Mouse (Mus musculus) brain, embryonic 14.5 days (tissue): ENCODE data around the gene Eml4. TPM values are rescaled to one million over a fixed set of nuclear protein-coding genes. Genes with fewer than 3 reads are reported as not detected.

Experiments used
- DNase-seq: peaks from one replicate; pipeline ENCODE4 v3.0.0-alpha.2; 2011; ENCODE audit warnings: low read depth
- CTCF ChIP-seq: fragments of 200-500 bp; IDR thresholded peaks from 2 replicates; pipeline ENCODE4 v1.5.1; 2012; ENCODE audit warnings: inconsistent platforms, mild to moderate bottlenecking, moderate library complexity, borderline replicate concordance; ENCODE audit not compliant: insufficient read depth, insufficient read length; ENCODE audit errors: extremely low read depth
- POLR2A ChIP-seq: fragments of 200-500 bp; IDR thresholded peaks from 2 replicates; pipeline ENCODE4 v1.6.1; 2012; ENCODE audit warnings: mild to moderate bottlenecking, inconsistent platforms, borderline replicate concordance; ENCODE audit not compliant: poor library complexity, insufficient read depth, insufficient read length, severe bottlenecking; ENCODE audit errors: extremely low read depth
- polyA plus RNA-seq: library from polyadenylated mRNA; depleted of rRNA; stranded (reverse); fragments of >200 nt; gene quantifications from 2 replicates; pipeline ENCODE4 v1.2.3, GENCODE M21; 2012

The Eml4 gene
- polyA plus RNA-seq, 1 experiment, result 56.1 TPM

DNA sequence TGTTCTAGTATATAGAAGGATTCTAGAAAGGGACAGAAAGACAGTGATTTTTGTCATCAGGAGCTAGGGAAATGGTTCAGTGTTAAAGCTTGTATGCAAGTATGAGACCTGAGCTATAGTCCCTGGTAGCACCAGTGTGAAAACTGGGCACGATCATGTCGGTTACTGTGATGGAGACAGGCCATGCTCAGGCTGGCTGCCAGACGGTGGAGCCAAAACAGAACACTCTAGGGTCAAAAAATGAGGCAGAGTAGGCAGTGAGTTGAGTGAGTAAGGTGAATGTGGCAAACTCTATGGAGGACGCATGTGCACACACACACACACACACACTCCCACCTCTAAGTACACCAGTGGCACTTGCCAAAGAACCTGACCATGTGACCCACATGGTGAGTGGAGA, 92.7 kb downstream of the Eml4 start:
- TF ChIP-seq POLR2A, result no peak
- no peak for TF ChIP-seq CTCF
- DNase-seq, result no peak

DNA sequence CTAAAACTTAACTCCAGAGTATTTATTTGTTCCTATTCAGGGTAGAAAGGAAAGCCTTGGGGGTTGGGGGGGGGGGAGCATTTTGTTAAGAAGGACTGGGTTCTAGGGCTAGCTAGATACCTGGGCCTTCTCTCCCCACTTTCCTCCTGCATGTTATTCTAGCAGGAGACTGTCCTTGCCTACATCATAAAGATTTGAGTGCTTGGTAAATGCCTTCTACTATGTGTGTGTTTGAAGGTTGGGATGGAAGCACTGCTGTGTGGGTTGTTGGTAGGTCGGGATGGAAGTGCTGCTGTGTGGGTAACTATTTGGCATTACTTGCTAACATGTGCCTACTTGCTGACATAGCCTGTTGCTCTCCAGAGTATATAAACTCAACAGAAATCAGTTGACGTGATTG, 98.9 kb downstream of the Eml4 start:
- TF ChIP-seq POLR2A, result no peak
- TF ChIP-seq CTCF, result no peak
- DNase-seq, result no peak

GRCm38 (mm10) chr17:83451367-83451766, 100.6 kb downstream of the Eml4 start:
- no peak for DNase-seq

DNA sequence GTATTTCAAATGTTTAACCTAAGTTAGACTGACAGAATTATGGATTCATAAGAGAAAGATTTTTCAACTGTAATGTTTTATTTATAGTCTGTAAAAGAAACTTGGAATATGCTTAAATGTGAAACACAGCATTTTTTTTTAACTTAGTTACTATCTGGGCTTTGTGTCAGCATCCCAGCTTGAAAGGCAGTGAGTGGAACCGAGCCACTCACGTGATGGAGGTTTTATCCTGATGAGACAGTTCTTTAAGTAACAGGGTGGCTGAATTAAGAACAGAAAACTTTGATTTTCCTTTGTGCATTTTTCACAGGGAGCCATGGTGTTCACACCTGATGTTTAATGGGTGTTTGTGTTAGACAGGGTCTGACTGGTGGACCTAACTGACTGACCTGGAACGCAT, 101.1 kb downstream of the Eml4 start:
- DNase-seq, result no peak
- no peak for TF ChIP-seq CTCF

More at GRCm38 (mm10) chr17:83451367-83451766, 100.6 kb downstream of the Eml4 start:
- no peak for TF ChIP-seq POLR2A
- TF ChIP-seq CTCF, result no peak

- DNase-seq, result no peak
- TF ChIP-seq POLR2A, result no peak
- no peak for TF ChIP-seq CTCF
Measured at GRCm38 (mm10) chr17:83452451-83452850, 101.7 kb downstream of the Eml4 start.

DNA sequence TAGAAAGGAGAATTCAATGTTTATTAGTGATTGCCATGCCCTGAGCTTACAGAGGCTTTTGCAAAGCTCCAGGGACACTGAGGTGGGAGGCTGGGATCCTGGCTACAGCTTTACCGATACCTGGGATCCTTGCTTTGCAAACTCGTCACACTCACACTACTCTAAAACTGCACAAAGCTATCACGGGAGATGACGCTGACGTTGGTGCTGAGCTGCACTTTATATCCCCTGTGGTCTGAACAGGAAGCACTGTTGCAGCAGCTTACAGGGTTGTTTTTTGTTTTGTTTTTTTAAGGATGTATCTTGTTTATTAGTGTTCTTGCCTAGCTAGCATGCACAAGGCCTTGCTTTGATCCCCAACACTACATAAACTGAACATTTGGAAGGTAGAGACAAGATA, 102.9 kb downstream of the Eml4 start:
- TF ChIP-seq CTCF (no peak), POLR2A (no peak)
- DNase-seq, result no peak

DNA sequence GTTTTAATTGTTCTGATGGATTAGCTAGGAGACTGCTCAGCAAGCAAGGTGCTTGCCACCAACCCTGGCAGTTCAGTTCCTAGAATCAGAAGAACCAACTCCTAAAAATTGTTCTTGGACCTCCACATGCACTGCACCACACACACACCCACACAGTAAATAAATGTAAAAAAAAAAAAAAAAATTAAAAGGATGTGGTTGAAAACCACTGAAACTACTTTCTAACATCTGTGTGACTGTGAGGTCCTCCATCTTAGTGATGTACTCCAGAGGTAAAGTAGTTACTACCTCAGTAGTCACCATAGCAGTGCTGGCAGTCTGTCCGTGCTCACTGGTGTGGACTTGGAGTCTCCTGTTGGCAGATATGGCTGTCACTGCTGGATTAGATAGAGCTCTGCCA, 106.5 kb downstream of the Eml4 start:
- TF ChIP-seq CTCF, result no peak
- TF ChIP-seq POLR2A, result no peak

GRCm38 (mm10) chr17:83465969-83466368, 115.2 kb downstream of the Eml4 start:
- DNase-seq, result no peak
- TF ChIP-seq POLR2A (no peak), CTCF (no peak)

More for the DNA sequence above, 106.5 kb downstream of the Eml4 start:
- no peak for DNase-seq

DNA sequence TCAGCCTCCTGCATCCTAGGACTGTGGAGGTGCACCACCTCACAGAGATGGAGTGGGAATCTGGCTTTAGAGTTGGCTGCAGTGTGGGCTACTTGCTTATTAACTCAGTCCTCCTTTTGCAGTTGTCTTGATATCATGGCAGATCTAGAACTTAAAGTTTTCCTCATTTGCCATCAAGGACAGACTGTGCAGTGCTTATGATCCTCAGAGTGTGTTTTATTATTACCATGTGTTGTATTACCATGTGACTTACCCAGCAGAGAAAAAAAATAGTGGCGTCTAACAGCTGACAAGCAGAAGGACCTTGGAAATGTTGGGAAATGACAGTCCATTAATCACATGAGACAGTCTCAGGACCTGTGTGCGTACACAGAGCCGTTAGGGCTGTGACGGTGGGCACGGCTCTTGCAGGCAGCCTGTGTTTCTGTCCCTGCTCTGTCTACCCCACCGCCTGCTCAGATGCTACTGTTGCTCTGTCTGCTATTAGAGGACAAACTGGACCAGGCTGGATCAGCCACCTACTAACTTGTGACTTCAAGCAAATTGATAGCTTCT, 116.0 kb downstream of the Eml4 start:
- peak; percentile 12 for DNase-seq
- TF ChIP-seq CTCF, result no peak
- no peak for TF ChIP-seq POLR2A

DNA sequence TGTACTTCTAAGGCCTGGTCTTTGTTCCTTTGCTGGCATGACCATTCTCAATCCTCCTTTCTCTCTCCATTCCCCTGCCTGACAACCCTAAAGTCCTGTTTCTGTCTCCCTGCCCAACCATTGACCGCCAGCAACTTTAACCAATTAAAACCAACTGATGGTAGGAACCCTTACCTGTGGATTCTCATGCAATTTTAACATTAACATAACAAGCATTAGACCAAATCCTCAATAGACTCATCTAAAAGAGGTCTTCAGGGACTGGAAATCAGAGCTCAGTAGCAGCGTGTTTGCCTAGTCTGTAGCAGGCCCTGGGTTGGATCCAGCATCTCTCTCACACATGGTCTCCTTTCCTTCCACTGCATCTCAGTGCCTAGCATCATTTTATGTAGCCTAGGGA, 118.9 kb downstream of the Eml4 start:
- no peak for TF ChIP-seq POLR2A
- no peak for TF ChIP-seq CTCF
- no peak for DNase-seq

DNA sequence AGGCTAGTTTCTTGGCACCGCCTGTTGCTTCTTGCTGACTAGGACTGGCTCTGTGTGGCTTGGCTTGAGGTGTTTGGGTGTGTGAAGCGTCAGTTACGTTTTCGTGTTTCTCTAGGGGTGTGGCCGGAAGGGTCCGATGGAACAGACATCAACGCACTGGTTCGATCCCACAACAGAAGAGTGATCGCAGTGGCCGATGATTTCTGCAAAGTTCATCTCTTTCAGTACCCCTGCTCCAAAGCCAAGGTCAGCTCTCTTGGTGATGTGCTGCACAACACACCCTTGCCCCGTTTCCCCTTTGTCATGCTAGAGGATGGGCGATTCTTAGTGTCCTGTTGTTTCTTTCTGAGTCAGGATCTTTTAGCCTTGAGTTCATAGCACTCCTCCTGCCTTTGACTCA, 126.4 kb downstream of the Eml4 start:
- TF ChIP-seq POLR2A (no peak), CTCF (no peak)
- DNase-seq, result no peak

- peak; percentile 24 for DNase-seq
Measured at GRCm38 (mm10) chr17:83481551-83481950, 130.8 kb downstream of the Eml4 start.

More at GRCm38 (mm10) chr17:83481551-83481950, 130.8 kb downstream of the Eml4 start:
- TF ChIP-seq POLR2A (no peak), CTCF (no peak)
